Mouse (Mus musculus): ENCODE data around the gene Vmn2r35. TPM values are rescaled to one million over a fixed set of nuclear protein-coding genes. Genes with fewer than 3 reads are reported as not detected.
"Not testable (repeated sequence)": the region's sequence is repeated elsewhere in the genome, so short reads cannot be mapped to it uniquely, and the experiment has no call there.

The Vmn2r35 gene
- polyA plus RNA-seq (2015; fragmentation: Nextera tagmentation; extraction: Ambion mirVana), result not detected in 2 replicates

- not testable (repeated sequence) for DNase-seq (ENCODE audit: low spot score)
Measured at GRCm38 (mm10) chr7:7819767-7820166, at the start of gene Vmn2r35. Gene Vmn2r35 (minus strand): TSS chr7:7819867.

- not testable (repeated sequence) for DNase-seq (ENCODE audit: low spot score)
Measured at GRCm38 (mm10) chr7:7794196-7794595, 25.5 kb downstream of the Vmn2r35 start.

Other genes starting within 250 kb of the Vmn2r35 start
- not detected in 2 replicates for gene Vmn2r34, start 130.4 kb downstream of the Vmn2r35 start, polyA plus RNA-seq (2015; fragmentation: Nextera tagmentation; extraction: Ambion mirVana)
- gene Vmn2r36, start 82.6 kb upstream of the Vmn2r35 start, polyA plus RNA-seq (2015; fragmentation: Nextera tagmentation; extraction: Ambion mirVana), result not detected in 2 replicates

All from thymus, postnatal 0 days (tissue).